Mouse (Mus musculus) urinary bladder, postnatal 36 days (tissue): ENCODE data around the gene Vmac.
A peak's percentile ranks its signal among the peaks of the same experiment; 100 is the strongest.

Experiments used
- DNase-seq, 2 experiments: peaks; one replicate each; pipeline ENCODE4 v3.0.0; 2022; ENCODE audit warnings: low spot score in 2 of 2, mixed read lengths in 1 of 2

Gene Vmac

DNA sequence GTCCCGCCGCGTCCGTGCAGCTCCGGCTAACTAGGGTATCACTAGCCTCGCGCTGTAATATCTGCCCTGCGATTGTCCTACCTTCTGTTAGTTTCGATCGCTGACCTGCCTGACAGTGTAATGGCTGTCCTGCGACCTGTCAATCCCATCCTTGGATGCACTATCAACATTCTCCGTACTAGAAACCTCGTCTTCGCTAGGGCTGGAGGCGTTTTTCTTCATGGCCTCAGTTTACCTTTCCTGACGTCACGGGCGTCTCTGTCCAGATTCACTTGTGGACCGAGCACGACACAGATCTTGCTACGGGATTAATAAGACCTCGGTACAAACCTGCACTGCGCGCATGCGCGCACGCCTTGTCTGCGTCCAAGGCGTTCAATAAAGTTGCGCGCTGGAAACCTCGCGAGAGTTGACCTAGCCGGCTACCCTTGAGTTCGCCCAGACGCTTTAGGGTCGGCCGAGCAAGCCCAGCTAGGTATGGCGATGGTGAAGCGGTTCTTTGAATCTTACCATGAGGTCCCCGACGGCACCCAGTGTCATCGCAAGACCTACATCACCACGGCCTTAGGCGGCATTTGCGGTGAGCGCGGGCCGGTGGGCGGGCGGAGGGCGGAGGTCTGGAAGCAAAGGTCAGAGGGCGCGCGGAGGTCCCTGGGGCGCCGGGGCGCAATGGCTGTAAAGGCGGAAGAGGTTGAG, at the start of gene Vmac, which contains the start of gene Ndufa11:
TSS of gene Vmac (minus strand) at position 660 of the 696 bp plus-strand sequence.
TSS of gene Ndufa11 (plus strand) at position 405 of the 696 bp plus-strand sequence.
- peak; percentile 93 for DNase-seq

- no peak for DNase-seq
Observed at GRCm38 (mm10) chr17:56766631-56767405, 49.0 kb upstream of the Vmac start.

DNA sequence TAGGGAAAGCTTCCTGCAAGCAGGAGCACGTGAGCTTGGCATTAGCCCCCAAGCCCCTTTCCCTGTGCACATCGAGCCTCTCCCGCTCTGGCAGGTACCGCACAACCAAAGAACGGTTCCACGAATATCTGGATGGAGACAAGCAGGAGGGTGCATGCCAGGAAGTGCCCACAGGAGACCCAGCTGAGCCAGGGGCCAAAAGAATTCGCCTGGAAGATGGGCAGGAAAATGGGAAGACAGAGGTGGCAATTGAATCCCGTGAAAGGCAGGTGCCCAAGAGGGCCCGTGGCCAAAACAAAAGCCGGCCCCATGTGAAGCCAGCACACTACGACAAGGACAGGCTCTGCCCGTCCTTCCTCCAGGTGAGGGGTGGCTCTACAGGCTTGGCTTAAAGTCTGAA, 47.6 kb upstream of the Vmac start:
- no peak for DNase-seq

- DNase-seq = peak; percentile 86 to 90
Observed at GRCm38 (mm10) chr17:56764474-56765354, 46.9 kb upstream of the Vmac start, which contains the start of gene Dus3l. Gene Dus3l (plus strand): TSS chr17:56764757.

DNA sequence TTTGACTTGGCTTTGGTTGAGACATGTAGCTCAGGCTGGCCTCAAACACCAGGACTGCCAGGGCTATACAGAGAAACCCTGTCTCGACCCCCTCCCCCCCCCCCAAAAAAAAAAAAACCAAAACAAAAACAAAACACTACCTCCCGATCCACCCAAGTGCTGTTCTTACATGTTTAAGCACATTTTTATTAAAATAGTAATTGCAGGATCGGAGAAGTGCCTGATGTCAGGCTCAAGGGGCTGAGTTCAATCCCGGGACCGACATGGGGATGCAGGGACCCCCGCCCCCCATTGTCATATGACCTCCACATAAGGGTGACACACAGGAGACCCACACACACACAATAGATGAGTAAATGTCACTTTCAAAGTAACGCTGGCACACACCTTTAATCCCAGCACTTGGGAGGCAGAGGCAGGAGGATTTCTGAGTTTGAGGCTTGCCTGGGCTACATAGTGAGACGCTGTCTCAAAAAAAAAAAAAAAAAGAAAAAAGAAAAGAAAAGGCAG, 46.0 kb upstream of the Vmac start:
- DNase-seq = no peak

- peak; percentile 46 to 49 for DNase-seq
Observed at GRCm38 (mm10) chr17:56762769-56763731, 45.2 kb upstream of the Vmac start.

DNA sequence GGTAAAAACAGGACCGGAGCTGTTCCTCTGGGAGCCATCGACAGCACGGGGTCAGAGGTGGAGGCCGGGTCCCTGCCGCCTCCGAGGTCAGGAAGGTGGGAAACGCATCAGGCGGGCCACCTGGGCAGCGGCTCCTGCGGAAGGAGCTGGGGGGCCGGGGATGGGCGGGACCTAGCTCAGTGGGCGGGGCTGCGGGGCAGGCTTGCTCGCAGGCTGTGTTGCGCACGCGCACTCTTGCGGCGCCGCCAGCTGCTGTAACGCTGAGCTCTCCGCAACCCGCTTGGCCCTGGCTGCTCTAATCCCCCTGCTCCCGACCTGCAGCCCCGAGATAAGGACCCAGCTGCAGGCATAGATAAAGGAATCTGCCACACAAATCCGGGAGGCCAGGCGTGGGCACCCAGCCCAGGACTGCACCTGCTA, 44.2 kb upstream of the Vmac start:
- peak; percentile 70 to 85 for DNase-seq

DNA sequence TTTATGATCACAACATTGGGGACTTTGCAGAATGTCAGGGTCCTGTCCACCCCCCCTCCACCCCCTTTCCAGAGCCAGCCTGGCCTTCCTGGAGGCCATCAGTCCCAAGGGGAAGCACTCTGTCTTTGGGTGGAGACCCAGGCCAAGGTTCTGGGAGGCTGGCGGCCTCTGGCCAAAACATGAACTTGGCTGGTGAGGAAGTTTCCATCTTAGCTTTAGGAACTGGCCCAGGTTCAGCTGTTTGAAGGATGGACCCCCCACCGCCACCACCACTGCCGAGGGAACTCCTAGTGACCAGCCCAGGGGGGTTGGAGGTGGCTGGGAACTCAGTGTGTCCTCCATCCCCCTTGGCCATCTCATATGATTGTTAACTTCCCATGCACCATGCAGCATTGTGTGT, 43.3 kb upstream of the Vmac start:
- no peak for DNase-seq

DNA sequence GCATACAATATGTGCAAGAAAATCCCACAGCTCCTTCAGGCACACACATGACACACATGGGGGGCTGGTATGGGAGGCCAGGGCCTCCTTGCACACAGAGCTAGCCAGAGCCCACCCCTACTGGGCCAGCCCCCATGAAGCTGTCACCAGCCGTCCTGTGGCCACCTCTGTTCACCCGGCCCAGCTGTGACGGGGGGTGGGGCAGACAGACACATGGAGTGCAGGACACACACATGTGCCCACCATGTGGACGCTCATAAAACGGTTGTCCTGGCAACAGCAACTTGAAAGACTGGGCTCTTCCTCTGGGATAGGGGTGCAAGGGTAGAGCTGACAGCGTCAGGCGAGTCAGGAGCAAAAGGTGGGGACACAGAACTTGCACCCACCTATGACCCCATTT, 41.4 kb upstream of the Vmac start:
- DNase-seq = no peak

DNA sequence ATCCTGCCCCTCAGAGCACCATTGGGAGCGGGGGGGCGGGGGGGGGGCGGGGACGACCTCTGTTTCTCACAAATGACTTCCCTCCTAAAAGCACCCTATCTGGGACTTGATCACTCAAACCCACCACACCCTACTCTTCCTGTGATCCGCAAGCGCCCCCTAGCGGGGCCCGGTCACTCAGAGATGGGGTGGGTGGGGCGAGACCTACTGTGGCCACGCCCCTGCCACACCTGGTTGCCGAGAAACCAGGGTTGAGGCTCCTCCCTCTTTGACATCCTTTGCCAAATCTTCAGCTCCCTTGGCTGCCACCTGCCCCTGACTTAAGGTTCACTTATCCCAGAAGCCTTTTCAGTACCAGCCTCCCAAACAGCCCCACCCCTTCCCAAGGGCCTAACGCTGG, 40.3 kb upstream of the Vmac start:
- peak; percentile 71 to 73 for DNase-seq

GRCm38 (mm10) chr17:56757416-56758123, 39.7 kb upstream of the Vmac start, which contains the start of gene Nrtn:
Gene Nrtn (minus strand): TSS chr17:56757530.
- peak; percentile 90 to 92 for DNase-seq

DNA sequence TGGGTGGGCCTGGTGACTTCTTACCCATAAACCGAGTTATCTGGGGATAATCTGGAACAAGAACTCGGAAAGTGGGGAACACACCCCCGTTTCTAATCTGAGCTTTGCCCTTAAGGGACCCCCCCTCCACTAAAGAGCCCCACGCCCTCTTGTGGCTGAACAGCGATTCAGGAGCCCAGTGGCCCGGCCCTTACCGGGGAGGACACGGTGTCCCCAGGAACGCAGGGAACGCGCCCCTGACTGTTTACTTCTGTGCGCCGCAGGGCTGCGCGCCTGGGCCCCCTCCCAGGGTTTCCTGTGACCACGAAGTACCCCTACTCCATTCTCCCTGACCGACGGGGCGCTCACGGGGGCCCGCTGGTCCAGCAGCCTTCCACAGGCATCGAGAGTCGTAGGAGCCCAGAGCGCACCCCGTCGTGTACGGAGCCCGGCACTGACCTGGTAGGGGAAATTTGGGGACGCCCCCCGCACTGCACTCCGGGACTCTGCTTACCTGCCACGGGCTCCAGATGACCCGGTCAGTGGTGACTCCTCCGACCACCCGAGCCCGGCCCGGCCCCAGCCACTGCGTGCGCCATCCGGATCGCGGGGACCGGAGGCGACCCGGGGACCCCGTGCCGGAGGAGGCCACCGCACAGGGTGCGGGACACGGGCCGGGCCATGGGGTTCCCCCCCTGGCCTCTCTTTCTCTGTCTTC, 39.0 kb upstream of the Vmac start:
- no peak for DNase-seq

GRCm38 (mm10) chr17:56754271-56755185, 36.7 kb upstream of the Vmac start:
- no peak for DNase-seq

DNA sequence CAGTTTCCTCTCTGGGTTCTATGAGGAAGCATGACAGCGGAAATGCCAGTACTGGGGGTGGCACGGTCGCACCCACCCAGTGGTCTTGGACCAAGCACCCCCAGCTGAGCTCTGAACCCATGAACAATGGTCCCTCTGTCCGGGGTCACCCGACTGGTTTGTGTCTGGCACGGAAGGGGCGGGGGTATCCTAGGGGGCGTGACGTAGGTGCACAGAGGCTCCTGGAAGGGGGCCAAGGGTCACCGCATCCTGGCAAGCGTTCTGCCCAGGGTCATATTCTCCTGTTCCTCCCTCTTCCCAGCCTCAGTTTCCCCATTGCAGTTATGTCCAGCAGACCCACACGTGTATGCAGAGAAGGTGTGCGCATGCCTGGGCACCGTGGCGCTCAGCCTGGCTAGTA, 35.6 kb upstream of the Vmac start:
- no peak for DNase-seq

DNA sequence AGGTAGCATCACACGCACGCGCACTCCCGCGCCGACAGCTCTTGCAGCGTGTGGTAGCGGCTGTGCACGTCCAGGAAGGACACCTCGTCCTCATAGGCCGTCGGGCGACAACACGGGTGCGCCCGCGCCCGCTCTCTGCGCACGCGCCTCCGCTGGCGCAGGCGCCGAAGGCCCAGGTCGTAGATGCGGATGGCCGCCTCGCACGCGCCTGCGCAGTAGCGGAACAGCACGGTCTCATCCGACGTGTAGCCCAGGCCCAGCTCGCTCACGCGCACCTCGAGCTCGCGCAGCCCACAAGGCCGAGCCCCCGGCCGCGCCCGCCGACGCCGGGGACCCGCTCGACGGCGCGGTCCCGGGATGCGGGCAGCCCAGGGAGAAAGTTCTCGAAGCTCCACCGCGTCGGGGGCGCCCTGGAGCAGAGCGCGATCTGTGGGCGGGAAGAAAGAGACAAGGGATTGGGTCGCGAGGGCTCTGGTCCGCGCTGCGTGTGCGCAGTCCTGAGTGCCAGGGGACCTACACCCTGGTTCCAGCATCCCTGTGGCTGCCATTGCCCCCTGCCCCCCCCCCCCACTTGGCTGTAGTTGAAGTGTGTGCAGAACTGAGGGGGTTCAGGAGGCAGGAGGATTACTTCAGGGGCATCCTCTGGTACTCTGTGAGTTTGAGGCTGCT, 33.7 kb upstream of the Vmac start:
- peak in 1 of 2 experiments; percentile 33 for DNase-seq

DNA sequence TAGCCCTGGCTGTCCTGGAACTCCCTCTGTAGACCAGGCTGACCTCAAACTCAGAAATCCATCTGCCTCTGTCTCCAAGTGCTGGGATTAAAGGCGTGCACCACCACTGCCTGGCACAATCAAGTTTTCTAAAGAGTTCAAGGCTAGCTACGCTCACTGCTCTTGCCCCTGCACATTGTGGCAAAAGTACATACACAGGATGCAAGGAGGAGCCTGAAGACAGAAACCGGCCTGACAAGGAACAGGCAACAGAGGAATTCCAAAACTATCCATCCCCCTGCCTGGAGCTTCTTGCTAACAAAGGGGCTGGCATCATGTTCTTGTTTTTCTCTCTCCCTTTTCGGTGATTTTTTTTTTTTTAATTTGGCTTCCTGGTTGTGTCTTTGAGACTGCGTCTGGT, 26.4 kb upstream of the Vmac start:
- DNase-seq = no peak

DNA sequence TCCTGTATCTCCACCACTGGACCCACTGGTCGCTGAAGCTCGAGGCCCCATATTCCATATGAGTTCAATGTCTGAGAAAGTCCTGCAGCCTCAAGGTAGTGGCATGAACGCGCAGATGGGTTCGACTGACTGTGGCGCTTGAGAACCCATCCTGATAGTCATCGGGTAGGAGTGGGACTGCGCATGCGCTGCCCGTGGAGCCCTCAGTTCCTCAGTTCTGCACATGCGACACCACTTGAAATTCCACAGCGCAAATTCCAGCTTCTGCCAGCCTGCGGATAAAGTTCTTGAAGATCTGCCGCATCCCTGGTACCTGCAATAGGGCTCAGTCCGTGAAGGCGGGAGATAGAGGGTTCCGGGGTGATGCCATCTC, 23.0 kb upstream of the Vmac start:
- no peak for DNase-seq
